Mouse (Mus musculus) embryo, embryonic 9.5 days (tissue): ENCODE measurements around the gene Ccdc84.
"Not testable (repeated sequence)": the region's sequence is repeated elsewhere in the genome, so short reads cannot be mapped to it uniquely, and the experiment has no call there.

Source experiments
- DNase-seq: peaks from one replicate; pipeline ENCODE4 v3.0.0-alpha.2; 2017; ENCODE audit errors: extremely low spot score

Gene Ccdc84

GRCm38 (mm10) chr9:44408693-44409092 is 9.7 kb downstream of the Ccdc84 start:
- not testable (repeated sequence) for DNase-seq

- DNase-seq: no peak
Measured at GRCm38 (mm10) chr9:44407752-44408097, 10.6 kb downstream of the Ccdc84 start.

GRCm38 (mm10) chr9:44406906-44407751 is 11.2 kb downstream of the Ccdc84 start, which contains the start of the genes Rps25 and Trappc4:
Gene Rps25 (plus strand): TSS chr9:44407139.
Gene Trappc4 (minus strand): TSS chr9:44407600.
- peak; percentile 97 for DNase-seq

GRCm38 (mm10) chr9:44405011-44405410 is 13.4 kb downstream of the Ccdc84 start:
- no peak for DNase-seq

- no peak for DNase-seq
Measured at GRCm38 (mm10) chr9:44401081-44401480, 17.3 kb downstream of the Ccdc84 start.

- no peak for DNase-seq
Measured at GRCm38 (mm10) chr9:44399795-44400114, 18.6 kb downstream of the Ccdc84 start.

GRCm38 (mm10) chr9:44399114-44399794 is 19.1 kb downstream of the Ccdc84 start:
- no peak for DNase-seq

GRCm38 (mm10) chr9:44398551-44398950 is 19.8 kb downstream of the Ccdc84 start:
- DNase-seq: no peak

GRCm38 (mm10) chr9:44398087-44398486 is 20.3 kb downstream of the Ccdc84 start:
- no peak for DNase-seq

GRCm38 (mm10) chr9:44396684-44397411 is 21.5 kb downstream of the Ccdc84 start, which contains the start of gene Slc37a4:
Gene Slc37a4 (plus strand): TSS chr9:44396852.
- peak; percentile 91 for DNase-seq

GRCm38 (mm10) chr9:44391466-44391865 is 26.9 kb downstream of the Ccdc84 start:
- peak; percentile 52 for DNase-seq

- DNase-seq: no peak
Measured at GRCm38 (mm10) chr9:44389273-44389672, 29.1 kb downstream of the Ccdc84 start.

- DNase-seq: no peak
Measured at GRCm38 (mm10) chr9:44387221-44387620, 31.1 kb downstream of the Ccdc84 start.

- DNase-seq: no peak
Measured at GRCm38 (mm10) chr9:44384596-44384995, 33.8 kb downstream of the Ccdc84 start.

GRCm38 (mm10) chr9:44379862-44380261 is 38.5 kb downstream of the Ccdc84 start:
- DNase-seq: no peak

- DNase-seq: peak; percentile 100
Measured at GRCm38 (mm10) chr9:44379054-44379834, 39.1 kb downstream of the Ccdc84 start, which contains the start of gene Hyou1. Gene Hyou1 (plus strand): TSS chr9:44379490.

- no peak for DNase-seq
Measured at GRCm38 (mm10) chr9:44378153-44378730, 40.1 kb downstream of the Ccdc84 start.

GRCm38 (mm10) chr9:44377335-44377734 is 41.0 kb downstream of the Ccdc84 start:
- not testable (repeated sequence) for DNase-seq

GRCm38 (mm10) chr9:44376141-44376540 is 42.2 kb downstream of the Ccdc84 start:
- no peak for DNase-seq

GRCm38 (mm10) chr9:44373386-44373785 is 45.0 kb downstream of the Ccdc84 start:
- DNase-seq: no peak

GRCm38 (mm10) chr9:44364480-44364879 is 53.9 kb downstream of the Ccdc84 start:
- DNase-seq: no peak
